Mouse (Mus musculus) midbrain, embryonic 11.5 days (tissue): ENCODE measurements around the gene Znrd1. TPM values are rescaled to one million over a fixed set of nuclear protein-coding genes. Genes with fewer than 3 reads are reported as not detected.

Experiments
- ATAC-seq: fragments of 200-750 bp; cut with Nextera tagmentation; 2 replicates; pipeline ENCODE4 v1.8.0; 2017; ENCODE audit warnings: moderate TSS enrichment, moderate library complexity; ENCODE audit not compliant: low FRiP score
- DNase-seq: peaks from one replicate; pipeline ENCODE4 v3.0.0; 2015; ENCODE audit warnings: low spot score; ENCODE audit errors: missing footprints
- H3K27ac ChIP-seq: fragments of 300-500 bp; sonication (generic); 2 replicates; pipeline ENCODE4 v1.5.1; 2014; ENCODE audit warnings: low read depth, low read length
- H3K27me3 ChIP-seq: fragments of 300-500 bp; sonication (generic); 2 replicates; pipeline ENCODE4 v1.6.1; 2014; ENCODE audit warnings: mild to moderate bottlenecking, low read length, moderate library complexity, mixed read lengths; ENCODE audit not compliant: control insufficient read depth, insufficient read depth
- H3K36me3 ChIP-seq: fragments of 300-500 bp; sonication (generic); 2 replicates; pipeline ENCODE4 v1.6.1; 2014; ENCODE audit warnings: mild to moderate bottlenecking, low read length, moderate library complexity, mixed read lengths; ENCODE audit not compliant: control insufficient read depth, insufficient read depth
- H3K4me1 ChIP-seq: fragments of 300-500 bp; sonication (generic); 2 replicates; pipeline ENCODE4 v1.6.1; 2014; ENCODE audit warnings: low read length; ENCODE audit not compliant: control insufficient read depth, insufficient read depth
- H3K4me2 ChIP-seq: fragments of 300-500 bp; sonication (generic); 2 replicates; pipeline ENCODE4 v1.6.1; 2014; ENCODE audit warnings: mild to moderate bottlenecking, moderate library complexity
- H3K4me3 ChIP-seq: fragments of 300-500 bp; sonication (generic); 2 replicates; pipeline ENCODE4 v1.5.1; 2014; ENCODE audit warnings: low read depth, low read length
- H3K9ac ChIP-seq: fragments of 300-500 bp; sonication (generic); 2 replicates; pipeline ENCODE4 v1.6.1; 2014; ENCODE audit warnings: low read length
- H3K9me3 ChIP-seq: fragments of 300-500 bp; sonication (generic); 2 replicates; pipeline ENCODE4 v1.6.1; 2016; ENCODE audit warnings: low read length; ENCODE audit not compliant: control insufficient read depth
- WGBS: fragments of 180-500 bp; shearing (Covaris S2); extraction: QIAGEN DNeasy Blood & Tissue Kit; methylation state at CpG from one replicate; pipeline ENCODE4 v1.1.7; 2014; 5-methylcytosine and 5-hydroxymethylcytosine counted together
- polyA plus RNA-seq: library from polyadenylated mRNA; unstranded; fragments of >200 nt; fragmentation: Nextera tagmentation; extraction: Ambion mirVana; gene quantifications from 2 replicates; pipeline ENCODE4 v1.2.1, GENCODE M21; 2014

Znrd1 gene
- polyA plus RNA-seq, 1 experiment from 2014 or later, result 83.5 TPM

DNA sequence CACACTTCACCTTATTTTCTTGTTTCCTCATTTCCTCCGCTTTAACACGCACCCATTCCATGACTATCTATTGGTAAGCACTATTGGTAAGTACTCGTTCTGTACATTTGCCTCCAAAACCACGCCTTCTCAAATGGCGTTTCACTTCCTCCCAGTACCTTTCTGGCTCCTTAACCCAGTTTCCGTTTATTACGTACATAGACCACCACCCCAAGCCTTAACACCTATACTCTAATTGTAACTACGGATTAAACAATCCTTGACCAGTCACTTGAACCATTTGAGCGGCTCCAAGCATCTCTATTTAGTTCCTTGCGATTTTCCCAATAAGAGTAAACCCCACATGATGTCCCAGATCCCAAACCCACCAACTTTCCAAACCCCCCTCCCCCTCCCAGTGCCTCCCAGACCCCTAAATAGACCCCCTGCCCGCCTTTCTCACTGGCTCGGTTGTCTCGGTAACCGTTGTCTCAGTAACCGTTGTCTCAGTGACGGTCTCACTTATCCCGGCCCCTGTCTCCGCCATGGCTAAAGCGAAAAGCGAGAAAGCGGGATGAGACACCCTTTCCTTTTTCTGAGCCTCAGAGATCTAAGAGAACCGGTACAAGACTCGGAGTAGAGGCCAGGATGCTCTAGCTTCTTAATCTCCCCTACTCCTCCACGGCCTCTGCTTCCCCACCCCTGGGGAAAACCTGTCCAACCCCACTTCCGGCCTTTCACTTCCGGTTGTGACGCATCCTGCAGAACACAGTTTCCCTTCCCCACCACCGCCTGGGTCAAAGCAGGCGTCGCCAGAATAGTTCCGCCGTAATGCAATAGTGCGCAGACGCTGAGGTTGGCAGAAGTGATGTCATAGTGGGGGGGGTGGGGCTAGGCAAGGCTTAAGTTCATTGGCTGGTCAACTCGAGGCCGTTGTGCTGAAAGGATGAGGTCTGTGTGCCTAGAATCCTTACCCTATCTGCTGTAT is 7.1 kb downstream of the Znrd1 start, which contains the start of gene Ppp1r11:
Ppp1r11 (minus strand) TSS at position 761 of the 967 bp plus-strand sequence.
- Histone ChIP-seq H3K4me1 (peaks cover 14% of the 10 kb centered on the region), H3K27ac (peak within 1 kb of the TSS; percentile 77), H3K27me3 (peaks cover 4% of the 10 kb centered on the region; the same call in 1 of the 2 replicates), H3K4me3 (peak within 1 kb of the TSS; percentile 60), H3K9me3 (no peaks in the 10 kb centered on the region), H3K4me2 (peak within 1 kb of the TSS; percentile 56), H3K36me3 (peaks cover 7% of the 10 kb centered on the region; the same call in 1 of the 2 replicates), H3K9ac (peak within 1 kb of the TSS; percentile 74)
- peak; percentile 96 for ATAC-seq
- WGBS, result 2% methylated on average over 36 of the region's 36 CpGs
- peak; percentile 99 for DNase-seq

GRCm38 (mm10) chr17:36949265-36949664 is 9.1 kb downstream of the Znrd1 start:
- Histone ChIP-seq H3K4me1 (peaks cover 14% of the 10 kb centered on the region), H3K4me2 (no peak overlapping the region), H3K9ac (no peak overlapping the region), H3K4me3 (no peak overlapping the region), H3K9me3 (no peaks in the 10 kb centered on the region), H3K27ac (no peak overlapping the region), H3K27me3 (peaks cover 18% of the 10 kb centered on the region), H3K36me3 (peaks cover 7% of the 10 kb centered on the region; the same call in 1 of the 2 replicates)
- ATAC-seq (no peak), DNase-seq (peak; percentile 12)
- WGBS, result 89% methylated on average over 8 of the region's 8 CpGs

DNA sequence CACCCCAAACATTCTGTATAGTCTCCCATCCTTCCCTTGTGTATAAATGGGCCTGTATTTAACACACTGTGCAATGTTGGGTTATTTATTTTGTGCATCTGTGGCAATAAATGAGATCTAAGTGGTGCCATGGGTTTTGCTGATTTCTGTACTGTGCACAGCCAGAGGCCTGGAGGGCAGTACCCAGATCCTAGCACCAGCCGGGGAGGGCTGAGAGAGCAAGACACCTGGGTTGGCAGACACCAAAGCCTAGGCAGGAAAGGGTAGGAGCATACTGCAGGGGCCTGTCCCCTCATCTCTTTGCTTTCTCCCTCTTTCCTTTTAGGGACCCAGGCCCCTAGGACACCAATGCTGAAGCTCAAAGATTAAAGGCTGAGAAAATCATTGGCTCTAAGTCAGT is 10.1 kb downstream of the Znrd1 start:
- peaks cover 28% of the 10 kb centered on the region for H3K27me3 ChIP-seq
- H3K9me3 ChIP-seq, result no peaks in the 10 kb centered on the region
- no peak overlapping the region for H3K9ac ChIP-seq
- H3K4me2 ChIP-seq, result no peak overlapping the region
- DNase-seq (peak; percentile 65), ATAC-seq (no peak)
- WGBS, result 96% methylated on average over 1 of the region's 1 CpGs
- H3K4me1 ChIP-seq, result peaks cover 14% of the 10 kb centered on the region
- peaks cover 7% of the 10 kb centered on the region; the same call in 1 of the 2 replicates for H3K36me3 ChIP-seq
- H3K27ac ChIP-seq, result no peak overlapping the region
- H3K4me3 ChIP-seq, result no peak overlapping the region

GRCm38 (mm10) chr17:36947051-36947819 is 11.1 kb downstream of the Znrd1 start:
- H3K27me3 ChIP-seq, result peaks cover 38% of the 10 kb centered on the region
- peak overlapping the region; percentile 30; the same call in 1 of the 2 replicates for H3K27ac ChIP-seq
- H3K36me3 ChIP-seq, result peaks cover 7% of the 10 kb centered on the region; the same call in 1 of the 2 replicates
- peak overlapping the region; percentile 49 for H3K4me3 ChIP-seq
- ATAC-seq (peak; percentile 59), DNase-seq (peak; percentile 97)
- peak overlapping the region; percentile 80 for H3K9ac ChIP-seq
- no peaks in the 10 kb centered on the region for H3K9me3 ChIP-seq
- peaks cover 22% of the 10 kb centered on the region for H3K4me1 ChIP-seq
- H3K4me2 ChIP-seq, result peak overlapping the region; percentile 91
- 2% methylated on average over 62 of the region's 62 CpGs for WGBS

- Histone ChIP-seq H3K27me3 (peaks cover 44% of the 10 kb centered on the region), H3K4me2 (no peak overlapping the region), H3K27ac (no peak overlapping the region), H3K36me3 (peaks cover 5% of the 10 kb centered on the region; the same call in 1 of the 2 replicates), H3K4me1 (peaks cover 15% of the 10 kb centered on the region), H3K4me3 (no peak overlapping the region), H3K9ac (0 out of 2 replicates have a peak overlapping the region, but pooled peaks have one; percentile 2), H3K9me3 (no peaks in the 10 kb centered on the region)
- WGBS, result 31% methylated on average over 9 of the region's 9 CpGs
- DNase-seq (no peak), ATAC-seq (no peak)
Measured at GRCm38 (mm10) chr17:36944121-36944775, 14.1 kb downstream of the Znrd1 start.

- Histone ChIP-seq H3K4me2 (no peak overlapping the region), H3K4me1 (peaks cover 15% of the 10 kb centered on the region), H3K27ac (no peak overlapping the region), H3K9ac (no peak overlapping the region), H3K9me3 (no peaks in the 10 kb centered on the region), H3K36me3 (no peaks in the 10 kb centered on the region; the same call in 1 of the 2 replicates), H3K4me3 (no peak overlapping the region), H3K27me3 (peaks cover 44% of the 10 kb centered on the region)
- DNase-seq (no peak), ATAC-seq (no peak)
- WGBS, result 28% methylated on average over 5 of the region's 5 CpGs
Measured at GRCm38 (mm10) chr17:36943691-36944090, 14.7 kb downstream of the Znrd1 start.

GRCm38 (mm10) chr17:36942791-36943471 is 15.4 kb downstream of the Znrd1 start, which contains the start of gene Rnf39:
Gene Rnf39, plus strand, starts transcription at chr17:36942918.
- H3K27me3 ChIP-seq, result peaks cover 44% of the 10 kb centered on the region
- peak within 1 kb of the TSS; percentile 53 for H3K4me2 ChIP-seq
- H3K4me3 ChIP-seq, result peak within 1 kb of the TSS; percentile 30
- H3K36me3 ChIP-seq, result no peaks in the 10 kb centered on the region
- 3% methylated on average over 51 of the region's 59 CpGs for WGBS
- no peaks in the 10 kb centered on the region for H3K9me3 ChIP-seq
- H3K4me1 ChIP-seq, result peaks cover 15% of the 10 kb centered on the region
- peak; percentile 89 for DNase-seq
- H3K9ac ChIP-seq, result peak within 1 kb of the TSS; percentile 44
- ATAC-seq, result no peak
- no peak within 1 kb of the TSS for H3K27ac ChIP-seq

DNA sequence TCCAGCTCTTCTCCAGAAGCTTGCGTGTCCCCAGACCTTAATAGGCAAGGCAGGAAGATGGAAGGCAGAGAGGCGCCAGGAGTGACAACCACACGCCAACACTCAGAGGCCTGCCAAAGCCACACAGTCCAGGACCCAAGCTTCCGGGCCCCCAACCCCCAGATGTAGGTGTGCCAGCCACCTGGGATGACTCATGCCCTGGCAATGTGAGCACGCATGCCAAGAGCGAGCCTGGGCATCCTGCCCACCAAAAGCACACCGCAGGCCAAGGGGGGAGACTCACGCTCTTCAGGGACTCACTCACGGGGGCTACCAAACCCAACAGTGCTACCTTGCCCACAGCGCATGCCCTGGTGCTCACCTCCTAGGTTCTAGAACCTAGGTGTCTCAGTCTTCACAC is 16.0 kb downstream of the Znrd1 start:
- 66% methylated on average over 10 of the region's 10 CpGs for WGBS
- no peak overlapping the region for H3K9ac ChIP-seq
- DNase-seq (no peak), ATAC-seq (no peak)
- no peaks in the 10 kb centered on the region for H3K36me3 ChIP-seq
- peak overlapping the region; percentile 30 for H3K4me3 ChIP-seq
- no peaks in the 10 kb centered on the region for H3K9me3 ChIP-seq
- peaks cover 44% of the 10 kb centered on the region for H3K27me3 ChIP-seq
- H3K4me1 ChIP-seq, result peaks cover 10% of the 10 kb centered on the region
- peak overlapping the region; percentile 53 for H3K4me2 ChIP-seq
- H3K27ac ChIP-seq, result no peak overlapping the region
